Mouse (Mus musculus) embryonic facial prominence, embryonic 15.5 days (tissue): ENCODE results near the gene Stk24. TPM values are rescaled to one million over a fixed set of nuclear protein-coding genes. Genes with fewer than 3 reads are reported as not detected.
"Not testable (repeated sequence)": the region's sequence is repeated elsewhere in the genome, so short reads cannot be mapped to it uniquely, and the experiment has no call there.

ENCODE experiments used
- ATAC-seq: fragments of 200-750 bp; cut with Nextera tagmentation; 2 replicates; pipeline ENCODE4 v1.8.0; 2017; ENCODE audit warnings: low read depth, moderate TSS enrichment; ENCODE audit not compliant: insufficient number of reproducible peaks, low FRiP score, low TSS enrichment
- H3K27ac ChIP-seq: fragments of 300-500 bp; sonication (generic); replicated peaks from 2 replicates; pipeline ENCODE4 v1.5.1; 2015; ENCODE audit warnings: mild to moderate bottlenecking, inconsistent platforms
- H3K27me3 ChIP-seq: fragments of 300-500 bp; sonication (generic); 2 replicates; pipeline ENCODE4 v1.6.1; 2015; ENCODE audit warnings: inconsistent platforms
- H3K36me3 ChIP-seq: fragments of 300-500 bp; sonication (generic); 2 replicates; pipeline ENCODE4 v1.6.1; 2015; ENCODE audit warnings: mild to moderate bottlenecking, inconsistent platforms
- H3K4me1 ChIP-seq: fragments of 300-500 bp; sonication (generic); 2 replicates; pipeline ENCODE4 v1.6.1; 2015; ENCODE audit warnings: inconsistent platforms
- H3K4me2 ChIP-seq: fragments of 300-500 bp; sonication (generic); replicated peaks from 2 replicates; pipeline ENCODE4 v1.6.1; 2015; ENCODE audit warnings: mild to moderate bottlenecking, inconsistent platforms
- H3K4me3 ChIP-seq: fragments of 300-500 bp; sonication (generic); replicated peaks from 2 replicates; pipeline ENCODE4 v1.5.1; 2015; ENCODE audit warnings: mild to moderate bottlenecking, inconsistent platforms
- H3K9ac ChIP-seq: fragments of 300-500 bp; sonication (generic); 2 replicates; pipeline ENCODE4 v1.6.1; 2015; ENCODE audit warnings: inconsistent platforms
- H3K9me3 ChIP-seq: fragments of 300-500 bp; sonication (generic); replicated peaks from 2 replicates; pipeline ENCODE4 v1.6.1; 2016; ENCODE audit warnings: inconsistent platforms
- WGBS: fragments of 180-500 bp; shearing (Covaris S2); methylation state at CpG from one replicate; pipeline ENCODE4 v1.1.7; 2015; 5-methylcytosine and 5-hydroxymethylcytosine counted together
- polyA plus RNA-seq: library from polyadenylated mRNA; unstranded; fragments of >200 nt; fragmentation: Nextera tagmentation; extraction: Ambion mirVana; gene quantifications from 2 replicates; pipeline ENCODE4 v1.2.1, GENCODE M21; 2015

The Stk24 gene
- 40.0 and 41.7 TPM in 2 replicates for polyA plus RNA-seq

GRCm38 (mm10) chr14:121379827-121380145, at the start of gene Stk24:
Gene Stk24 (minus strand): TSS chr14:121380011.
- peaks cover 31% of the 10 kb centered on the region for H3K4me1 ChIP-seq
- no peaks in the 10 kb centered on the region for H3K9me3 ChIP-seq
- peak; percentile 32; the same call in 1 of the 2 replicates for ATAC-seq
- H3K36me3 ChIP-seq: no peaks in the 10 kb centered on the region
- peak within 1 kb of the TSS; percentile 96 for H3K4me3 ChIP-seq
- peak within 1 kb of the TSS; percentile 94 for H3K27ac ChIP-seq
- peak within 1 kb of the TSS; percentile 97 for H3K9ac ChIP-seq
- H3K4me2 ChIP-seq: peak within 1 kb of the TSS; percentile 75
- H3K27me3 ChIP-seq: no peaks in the 10 kb centered on the region
- WGBS: 9% methylated on average over 11 of the region's 11 CpGs

- Histone ChIP-seq H3K9me3 (no peaks in the 10 kb centered on the region), H3K4me3 (no peak overlapping the region), H3K4me1 (0 out of 2 replicates have a peak, but pooled peaks cover 3% of the 10 kb centered on the region), H3K36me3 (no peaks in the 10 kb centered on the region), H3K27ac (no peak overlapping the region), H3K27me3 (no peaks in the 10 kb centered on the region), H3K4me2 (no peak overlapping the region), H3K9ac (no peak overlapping the region)
- WGBS: 90% methylated on average over 4 of the region's 4 CpGs
- no peak for ATAC-seq
Observed at GRCm38 (mm10) chr14:121428148-121428547, 48.3 kb upstream of the Stk24 start.

- Histone ChIP-seq H3K27ac (no peak overlapping the region), H3K9me3 (no peaks in the 10 kb centered on the region), H3K9ac (no peak overlapping the region), H3K36me3 (no peaks in the 10 kb centered on the region), H3K4me3 (no peak overlapping the region), H3K4me1 (0 out of 2 replicates have a peak, but pooled peaks cover 3% of the 10 kb centered on the region), H3K4me2 (no peak overlapping the region), H3K27me3 (no peaks in the 10 kb centered on the region)
- ATAC-seq: no peak
Observed at GRCm38 (mm10) chr14:121426743-121427142, 46.9 kb upstream of the Stk24 start.

- Histone ChIP-seq H3K4me2 (no peak overlapping the region), H3K36me3 (no peaks in the 10 kb centered on the region), H3K4me3 (no peak overlapping the region), H3K4me1 (0 out of 2 replicates have a peak, but pooled peaks cover 3% of the 10 kb centered on the region), H3K9me3 (no peaks in the 10 kb centered on the region), H3K27ac (no peak overlapping the region), H3K9ac (no peak overlapping the region), H3K27me3 (no peaks in the 10 kb centered on the region)
- 62% methylated on average over 7 of the region's 7 CpGs for WGBS
- no peak for ATAC-seq
Observed at GRCm38 (mm10) chr14:121425004-121425793, 45.4 kb upstream of the Stk24 start.

GRCm38 (mm10) chr14:121423341-121423751, 43.5 kb upstream of the Stk24 start:
- Histone ChIP-seq H3K27ac (no peak overlapping the region), H3K9ac (no peak overlapping the region), H3K4me1 (0 out of 2 replicates have a peak, but pooled peaks cover 3% of the 10 kb centered on the region), H3K4me3 (no peak overlapping the region), H3K36me3 (no peaks in the 10 kb centered on the region), H3K4me2 (no peak overlapping the region), H3K9me3 (no peaks in the 10 kb centered on the region), H3K27me3 (no peaks in the 10 kb centered on the region)
- ATAC-seq: no peak
- WGBS: 42% methylated on average over 7 of the region's 7 CpGs

- Histone ChIP-seq H3K9ac (no peak overlapping the region), H3K9me3 (no peaks in the 10 kb centered on the region), H3K27me3 (no peaks in the 10 kb centered on the region), H3K4me1 (0 out of 2 replicates have a peak, but pooled peaks cover 3% of the 10 kb centered on the region), H3K27ac (no peak overlapping the region), H3K4me2 (no peak overlapping the region), H3K4me3 (no peak overlapping the region), H3K36me3 (no peaks in the 10 kb centered on the region)
- 59% methylated on average over 4 of the region's 4 CpGs for WGBS
- no peak for ATAC-seq
Observed at GRCm38 (mm10) chr14:121422664-121423340, 43.0 kb upstream of the Stk24 start.

GRCm38 (mm10) chr14:121422000-121422399, 42.2 kb upstream of the Stk24 start:
- H3K9ac ChIP-seq: no peak overlapping the region
- no peak overlapping the region for H3K4me3 ChIP-seq
- no peak overlapping the region for H3K4me2 ChIP-seq
- WGBS: 90% methylated on average over 4 of the region's 4 CpGs
- H3K9me3 ChIP-seq: no peaks in the 10 kb centered on the region
- ATAC-seq: no peak
- no peaks in the 10 kb centered on the region for H3K27me3 ChIP-seq
- H3K36me3 ChIP-seq: no peaks in the 10 kb centered on the region
- no peak overlapping the region for H3K27ac ChIP-seq
- H3K4me1 ChIP-seq: 0 out of 2 replicates have a peak, but pooled peaks cover 3% of the 10 kb centered on the region

- Histone ChIP-seq H3K36me3 (no peaks in the 10 kb centered on the region), H3K27ac (no peak overlapping the region), H3K4me2 (no peak overlapping the region), H3K9ac (no peak overlapping the region), H3K4me1 (no peaks in the 10 kb centered on the region), H3K4me3 (no peak overlapping the region), H3K9me3 (no peaks in the 10 kb centered on the region), H3K27me3 (no peaks in the 10 kb centered on the region)
- WGBS: 73% methylated on average over 5 of the region's 5 CpGs
- ATAC-seq: no peak
Observed at GRCm38 (mm10) chr14:121417594-121417993, 37.8 kb upstream of the Stk24 start.

- Histone ChIP-seq H3K9ac (no peak overlapping the region), H3K4me1 (no peaks in the 10 kb centered on the region), H3K36me3 (no peaks in the 10 kb centered on the region), H3K27me3 (no peaks in the 10 kb centered on the region), H3K27ac (no peak overlapping the region), H3K9me3 (no peaks in the 10 kb centered on the region), H3K4me3 (no peak overlapping the region), H3K4me2 (no peak overlapping the region)
- ATAC-seq: no peak
- WGBS: 83% methylated on average over 11 of the region's 12 CpGs
Observed at GRCm38 (mm10) chr14:121416626-121417319, 37.0 kb upstream of the Stk24 start.

GRCm38 (mm10) chr14:121414635-121415241, 34.9 kb upstream of the Stk24 start:
- Histone ChIP-seq H3K27ac (no peak overlapping the region), H3K4me2 (no peak overlapping the region), H3K4me1 (no peaks in the 10 kb centered on the region), H3K9me3 (no peaks in the 10 kb centered on the region), H3K9ac (no peak overlapping the region), H3K27me3 (no peaks in the 10 kb centered on the region), H3K4me3 (no peak overlapping the region), H3K36me3 (no peaks in the 10 kb centered on the region)
- 79% methylated on average over 6 of the region's 6 CpGs for WGBS
- ATAC-seq: no peak

GRCm38 (mm10) chr14:121413726-121414125, 33.9 kb upstream of the Stk24 start:
- not testable (repeated sequence) for H3K9ac ChIP-seq, H3K9me3 ChIP-seq, H3K27ac ChIP-seq, ATAC-seq, H3K27me3 ChIP-seq, H3K4me1 ChIP-seq, H3K4me2 ChIP-seq, H3K4me3 ChIP-seq, H3K36me3 ChIP-seq
- WGBS: 97% methylated on average over 1 of the region's 1 CpGs
